Mouse (Mus musculus) MEL-GATA-1-ER (cell line): Measurements from ENCODE around the gene Cxxc4.

Experiments
- DNase-seq: peaks from one replicate; pipeline ENCODE4 v3.0.0-alpha.2; 2012; ENCODE audit warnings: low read depth; ENCODE audit errors: extremely low read depth

The Cxxc4 gene

GRCm38 (mm10) chr3:134243850-134244247, 7.6 kb downstream of the Cxxc4 start:
- DNase-seq = no peak

GRCm38 (mm10) chr3:134254221-134254620, 17.9 kb downstream of the Cxxc4 start:
- DNase-seq = no peak

GRCm38 (mm10) chr3:134258715-134259114, 22.4 kb downstream of the Cxxc4 start:
- DNase-seq = no peak

GRCm38 (mm10) chr3:134259300-134259699, 23.0 kb downstream of the Cxxc4 start:
- DNase-seq = no peak

- DNase-seq = no peak
Observed at GRCm38 (mm10) chr3:134279655-134280054, 43.4 kb downstream of the Cxxc4 start.

GRCm38 (mm10) chr3:134281527-134282370, 45.5 kb downstream of the Cxxc4 start:
- DNase-seq = no peak

GRCm38 (mm10) chr3:134295217-134295616, 58.9 kb downstream of the Cxxc4 start:
- no peak for DNase-seq

- no peak for DNase-seq
Observed at GRCm38 (mm10) chr3:134302681-134303491, 66.6 kb downstream of the Cxxc4 start.

- DNase-seq = no peak
Observed at GRCm38 (mm10) chr3:134303492-134303808, 67.2 kb downstream of the Cxxc4 start.

GRCm38 (mm10) chr3:134306507-134306906, 70.2 kb downstream of the Cxxc4 start:
- DNase-seq = no peak

- no peak for DNase-seq
Observed at GRCm38 (mm10) chr3:134307801-134308200, 71.5 kb downstream of the Cxxc4 start.
